Mouse (Mus musculus): ENCODE data around the gene Lrrc8d. TPM values are rescaled to one million over a fixed set of nuclear protein-coding genes. Genes with fewer than 3 reads are reported as not detected.

Gene Lrrc8d
- polyA plus RNA-seq, 1 experiment = 24.8 TPM

GRCm38 (mm10) chr5:105669508-105670353 is 30.0 kb upstream of the Lrrc8d start:
- Histone ChIP-seq H3K4me2 (ENCODE audit: low read depth) (no peak overlapping the region), H3K36me3 (ENCODE audit: control insufficient read depth, insufficient read depth) (no peaks in the 10 kb centered on the region), H3K4me3 (no peak overlapping the region), H3K27me3 (ENCODE audit: control insufficient read depth, insufficient read depth, insufficient read length) (no peaks in the 10 kb centered on the region), H3ac (ENCODE audit: control insufficient read depth, insufficient read length) (no peak overlapping the region), H3K79me2 (ENCODE audit: control insufficient read depth, insufficient read depth) (no peaks in the 10 kb centered on the region)
- TF ChIP-seq REST (IDR thresholded peaks at IDR 0.05; ENCODE audit: insufficient read depth, insufficient read length) = no peak
- no peak for TF ChIP-seq POLR2AphosphoS2 (IDR thresholded peaks at IDR 0.05; ENCODE audit: insufficient read length, low read depth)
- peak in 1 of 3 experiments; percentile 32 for TF ChIP-seq MYOG (IDR thresholded peaks at IDR 0.05; ENCODE audit: control insufficient read depth in 1 of 3, insufficient read depth in 1 of 3, insufficient read length in 2 of 3, low read depth in 2 of 3)
- TF ChIP-seq SRF (IDR thresholded peaks at IDR 0.05; ENCODE audit: control insufficient read depth, insufficient read length, low read depth) = no peak
- TF ChIP-seq E2F4 (IDR thresholded peaks at IDR 0.05; ENCODE audit: insufficient read depth) = no peak
- TF ChIP-seq TCF3 (IDR thresholded peaks at IDR 0.05; ENCODE audit: insufficient read length, low read depth) = no peak
- TF ChIP-seq TCF12 (IDR thresholded peaks at IDR 0.05; ENCODE audit: insufficient read depth, poor library complexity, severe bottlenecking) = no peak
- TF ChIP-seq USF1 (IDR thresholded peaks at IDR 0.05; ENCODE audit: low read depth) = no peak
- TF ChIP-seq POLR2A (IDR thresholded peaks at IDR 0.05; ENCODE audit: insufficient read length, low read depth) = no peak
- no peak for TF ChIP-seq MAX (IDR thresholded peaks at IDR 0.05; ENCODE audit: low read depth)
- TF ChIP-seq CEBPB (IDR thresholded peaks at IDR 0.05; ENCODE audit: insufficient read depth, poor library complexity, severe bottlenecking) = no peak
- peak in 1 of 3 experiments; percentile 12 for TF ChIP-seq MYOD1 (IDR thresholded peaks at IDR 0.05; ENCODE audit: control insufficient read depth in 1 of 3, insufficient read length in 2 of 3, low read depth in 2 of 3)

GRCm38 (mm10) chr5:105672332-105672731 is 27.4 kb upstream of the Lrrc8d start:
- no peaks in the 10 kb centered on the region for H3K27me3 ChIP-seq (ENCODE audit: control insufficient read depth, insufficient read depth, insufficient read length)
- H3K4me3 ChIP-seq = no peak overlapping the region
- H3K36me3 ChIP-seq (ENCODE audit: control insufficient read depth, insufficient read depth) = no peaks in the 10 kb centered on the region
- no peak overlapping the region for H3K4me2 ChIP-seq (ENCODE audit: low read depth)
- H3ac ChIP-seq (ENCODE audit: control insufficient read depth, insufficient read length) = no peak overlapping the region
- no peak for TF ChIP-seq MAX (IDR thresholded peaks at IDR 0.05; ENCODE audit: low read depth)
- no peak for TF ChIP-seq SRF (IDR thresholded peaks at IDR 0.05; ENCODE audit: control insufficient read depth, insufficient read length, low read depth)
- no peak for TF ChIP-seq CEBPB (IDR thresholded peaks at IDR 0.05; ENCODE audit: insufficient read depth, poor library complexity, severe bottlenecking)
- no peaks in the 10 kb centered on the region for H3K79me2 ChIP-seq (ENCODE audit: control insufficient read depth, insufficient read depth)

- Histone ChIP-seq H3K36me3 (ENCODE audit: control insufficient read depth, insufficient read depth) (no peaks in the 10 kb centered on the region), H3K4me3 (no peak overlapping the region), H3K79me2 (ENCODE audit: control insufficient read depth, insufficient read depth) (no peaks in the 10 kb centered on the region), H3K4me2 (ENCODE audit: low read depth) (no peak overlapping the region), H3ac (ENCODE audit: control insufficient read depth, insufficient read length) (no peak overlapping the region), H3K27me3 (ENCODE audit: control insufficient read depth, insufficient read depth, insufficient read length) (no peaks in the 10 kb centered on the region)
- no peak for TF ChIP-seq SRF (IDR thresholded peaks at IDR 0.05; ENCODE audit: control insufficient read depth, insufficient read length, low read depth)
- TF ChIP-seq POLR2AphosphoS2 (IDR thresholded peaks at IDR 0.05; ENCODE audit: insufficient read length, low read depth) = no peak
- TF ChIP-seq MYOD1 (IDR thresholded peaks at IDR 0.05; ENCODE audit: control insufficient read depth in 1 of 3, insufficient read length in 2 of 3, low read depth in 2 of 3) = no peak
- no peak for TF ChIP-seq POLR2A (IDR thresholded peaks at IDR 0.05; ENCODE audit: insufficient read length, low read depth)
- TF ChIP-seq CEBPB (IDR thresholded peaks at IDR 0.05; ENCODE audit: insufficient read depth, poor library complexity, severe bottlenecking) = no peak
- no peak for TF ChIP-seq REST (IDR thresholded peaks at IDR 0.05; ENCODE audit: insufficient read depth, insufficient read length)
- TF ChIP-seq E2F4 (IDR thresholded peaks at IDR 0.05; ENCODE audit: insufficient read depth) = no peak
- no peak for TF ChIP-seq TCF12 (IDR thresholded peaks at IDR 0.05; ENCODE audit: insufficient read depth, poor library complexity, severe bottlenecking)
- no peak for TF ChIP-seq USF1 (IDR thresholded peaks at IDR 0.05; ENCODE audit: low read depth)
- TF ChIP-seq MYOG (IDR thresholded peaks at IDR 0.05; ENCODE audit: control insufficient read depth in 1 of 3, insufficient read depth in 1 of 3, insufficient read length in 2 of 3, low read depth in 2 of 3) = no peak
- TF ChIP-seq TCF3 (IDR thresholded peaks at IDR 0.05; ENCODE audit: insufficient read length, low read depth) = no peak
- no peak for TF ChIP-seq MAX (IDR thresholded peaks at IDR 0.05; ENCODE audit: low read depth)
Measured at GRCm38 (mm10) chr5:105675511-105675910, 24.3 kb upstream of the Lrrc8d start.

- H3K36me3 ChIP-seq (ENCODE audit: control insufficient read depth, insufficient read depth) = no peaks in the 10 kb centered on the region
- no peak overlapping the region for H3ac ChIP-seq (ENCODE audit: control insufficient read depth, insufficient read length)
- no peak overlapping the region for H3K4me2 ChIP-seq (ENCODE audit: low read depth)
- H3K79me2 ChIP-seq (ENCODE audit: control insufficient read depth, insufficient read depth) = no peaks in the 10 kb centered on the region
- TF ChIP-seq POLR2A (IDR thresholded peaks at IDR 0.05; ENCODE audit: insufficient read length, low read depth) (no peak), REST (IDR thresholded peaks at IDR 0.05; ENCODE audit: insufficient read depth, insufficient read length) (no peak), USF1 (IDR thresholded peaks at IDR 0.05; ENCODE audit: low read depth) (no peak), MYOD1 (IDR thresholded peaks at IDR 0.05; ENCODE audit: control insufficient read depth in 1 of 3, insufficient read length in 2 of 3, low read depth in 2 of 3) (no peak), MAX (IDR thresholded peaks at IDR 0.05; ENCODE audit: low read depth) (no peak), TCF12 (IDR thresholded peaks at IDR 0.05; ENCODE audit: insufficient read depth, poor library complexity, severe bottlenecking) (no peak), CEBPB (IDR thresholded peaks at IDR 0.05; ENCODE audit: insufficient read depth, poor library complexity, severe bottlenecking) (no peak), E2F4 (IDR thresholded peaks at IDR 0.05; ENCODE audit: insufficient read depth) (no peak), POLR2AphosphoS2 (IDR thresholded peaks at IDR 0.05; ENCODE audit: insufficient read length, low read depth) (no peak), MYOG (IDR thresholded peaks at IDR 0.05; ENCODE audit: control insufficient read depth in 1 of 3, insufficient read depth in 1 of 3, insufficient read length in 2 of 3, low read depth in 2 of 3) (no peak), TCF3 (IDR thresholded peaks at IDR 0.05; ENCODE audit: insufficient read length, low read depth) (no peak), SRF (IDR thresholded peaks at IDR 0.05; ENCODE audit: control insufficient read depth, insufficient read length, low read depth) (no peak)
- no peaks in the 10 kb centered on the region for H3K27me3 ChIP-seq (ENCODE audit: control insufficient read depth, insufficient read depth, insufficient read length)
- no peak overlapping the region for H3K4me3 ChIP-seq
Measured at GRCm38 (mm10) chr5:105677071-105677470, 22.7 kb upstream of the Lrrc8d start.

Measured in myocyte (in vitro differentiated cells).